Mouse (Mus musculus): ENCODE measurements at regions not wholly inside any gene's neighbourhood (a gene's known extent, or its start where the extent isn't known, plus 50 kb on each side); places are given as distances from the start of the nearest gene placed in this dataset.
A peak's percentile ranks its signal among the peaks of the same experiment; 100 is the strongest.

GRCm38 (mm10) chr15:88033725-88034124 is 489.6 kb downstream of the Fam19a5 start:
- no peak for DNase-seq (ENCODE audit: low spot score in 2 of 2)

GRCm38 (mm10) chr15:88035486-88035885 is 491.4 kb downstream of the Fam19a5 start:
- peak in 1 of 2 experiments; percentile 18 for DNase-seq (ENCODE audit: low spot score in 2 of 2)

GRCm38 (mm10) chr15:88036146-88037000 is 492.3 kb downstream of the Fam19a5 start:
- peak; percentile 8 to 22 for DNase-seq (ENCODE audit: low spot score in 2 of 2)

- no peak for DNase-seq (ENCODE audit: low spot score in 2 of 2)
Observed at GRCm38 (mm10) chr15:88037606-88038005, 493.5 kb downstream of the Fam19a5 start.

GRCm38 (mm10) chr15:88042821-88043220 is 498.7 kb downstream of the Fam19a5 start:
- DNase-seq (ENCODE audit: low spot score in 2 of 2) = no peak

GRCm38 (mm10) chr15:88058071-88058470 is 514.0 kb downstream of the Fam19a5 start:
- no peak for DNase-seq (ENCODE audit: low spot score in 2 of 2)

GRCm38 (mm10) chr15:88060935-88061334 is 516.8 kb downstream of the Fam19a5 start:
- no peak for DNase-seq (ENCODE audit: low spot score in 2 of 2)

- DNase-seq (ENCODE audit: low spot score in 2 of 2) = no peak
Observed at GRCm38 (mm10) chr15:88063041-88063440, 518.9 kb downstream of the Fam19a5 start.

GRCm38 (mm10) chr15:88068476-88068875 is 524.4 kb downstream of the Fam19a5 start:
- no peak for DNase-seq (ENCODE audit: low spot score in 2 of 2)

- no peak for DNase-seq (ENCODE audit: low spot score in 2 of 2)
Observed at GRCm38 (mm10) chr15:88072676-88073075, 527.4 kb upstream of the Zdhhc25 start.

- DNase-seq (ENCODE audit: low spot score in 2 of 2) = no peak
Observed at GRCm38 (mm10) chr15:88083911-88084310, 516.2 kb upstream of the Zdhhc25 start.

- DNase-seq (ENCODE audit: low spot score in 2 of 2) = no peak
Observed at GRCm38 (mm10) chr15:88085631-88086030, 514.5 kb upstream of the Zdhhc25 start.

- DNase-seq (ENCODE audit: low spot score in 2 of 2) = no peak
Observed at GRCm38 (mm10) chr15:88089486-88089885, 510.6 kb upstream of the Zdhhc25 start.

GRCm38 (mm10) chr15:88091390-88091789 is 508.7 kb upstream of the Zdhhc25 start:
- no peak for DNase-seq (ENCODE audit: low spot score in 2 of 2)

- DNase-seq (ENCODE audit: low spot score in 2 of 2) = no peak
Observed at GRCm38 (mm10) chr15:88120376-88120775, 479.7 kb upstream of the Zdhhc25 start.

- DNase-seq (ENCODE audit: low spot score in 2 of 2) = peak; percentile 8 to 14
Observed at GRCm38 (mm10) chr15:88123907-88124523, 476.1 kb upstream of the Zdhhc25 start.

GRCm38 (mm10) chr15:88146118-88146517 is 454.0 kb upstream of the Zdhhc25 start:
- DNase-seq (ENCODE audit: low spot score in 2 of 2) = peak; percentile 74 to 84

- DNase-seq (ENCODE audit: low spot score in 2 of 2) = no peak
Observed at GRCm38 (mm10) chr15:88151199-88151598, 448.9 kb upstream of the Zdhhc25 start.

- DNase-seq (ENCODE audit: low spot score in 2 of 2) = peak; percentile 31 to 43
Observed at GRCm38 (mm10) chr15:88159618-88160170, 440.4 kb upstream of the Zdhhc25 start.

- no peak for DNase-seq (ENCODE audit: low spot score in 2 of 2)
Observed at GRCm38 (mm10) chr15:88160291-88160690, 439.8 kb upstream of the Zdhhc25 start.

GRCm38 (mm10) chr15:88163438-88163837 is 436.7 kb upstream of the Zdhhc25 start:
- peak in 1 of 2 experiments; percentile 16 for DNase-seq (ENCODE audit: low spot score in 2 of 2)

- no peak for DNase-seq (ENCODE audit: low spot score in 2 of 2)
Observed at GRCm38 (mm10) chr15:88174326-88174725, 425.8 kb upstream of the Zdhhc25 start.
